8 mouse cellular contexts compared by ENCODE assay signal in the genomic region with DNA sequence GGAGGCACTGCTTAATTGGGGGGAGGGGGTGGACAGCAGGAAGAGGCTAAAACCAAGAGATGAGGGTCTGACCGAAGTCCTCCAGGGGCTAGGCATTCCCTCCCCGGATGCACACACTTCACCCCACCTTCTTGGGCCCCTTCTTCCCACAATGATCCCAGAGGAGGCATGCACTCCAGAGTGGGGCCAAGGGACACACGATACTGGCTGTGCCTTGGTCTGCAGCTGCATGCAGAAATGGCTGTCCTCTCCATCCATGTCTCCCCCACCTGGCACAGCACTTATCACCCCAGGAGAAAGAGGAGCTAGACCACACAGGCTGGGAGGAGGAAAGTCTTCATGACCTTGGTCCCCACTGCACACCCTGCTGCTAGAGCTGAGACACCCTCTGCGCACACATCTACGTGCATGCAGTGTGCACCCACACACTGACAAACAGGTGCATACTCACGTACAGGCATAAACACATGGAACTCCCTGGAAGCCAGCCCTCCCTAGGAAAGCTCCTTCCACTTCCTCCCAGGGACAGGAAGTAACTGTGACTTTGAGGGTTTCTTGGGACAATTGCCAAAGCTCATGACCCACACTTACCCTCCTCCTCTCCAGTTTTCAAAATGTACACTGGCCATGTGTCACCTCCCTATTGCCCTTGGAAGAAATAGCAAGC. TPM values are rescaled to one million over a fixed set of nuclear protein-coding genes. Genes with fewer than 3 reads are reported as not detected.
DNase-seq lines count a peak whose midpoint lies in the region; ATAC-seq and TF ChIP-seq lines count a peak whose summit lies in the region.

No protein-coding gene starts in this region.

- WGBS in heart, embryonic 11.5 days (ENCODE audit: insufficient replicate concordance): 70% methylated on average over 6 of the region's 6 CpGs
- WGBS in thymus, adult 2 months: 44% methylated on average over 6 of the region's 6 CpGs
- WGBS in limb, embryonic 15.5 days: 77% methylated on average over 6 of the region's 6 CpGs

- no peak for TF ChIP-seq CTCF in thymus, adult 2 months (IDR thresholded peaks at IDR 0.05; ENCODE audit: borderline replicate concordance, control insufficient read depth, extremely low read depth, insufficient read depth, low read length, poor library complexity)

- DNase-seq in heart, adult 11 months: peak; percentile 97
- no peak for DNase-seq in thymus, adult 2 months
- no peak for DNase-seq in thymus, adult 18-20 months
- no peak for DNase-seq in cerebellum, adult 11 months
- DNase-seq in urinary bladder, postnatal 36 days (ENCODE audit: low spot score in 2 of 2): no peak
- DNase-seq in left cerebral cortex, postnatal 10 days (ENCODE audit: extremely low spot score in 1 of 2, low spot score in 2 of 2): no peak

- no peak overlapping the region for H3K4me3 ChIP-seq in heart, embryonic 11.5 days (ENCODE audit: low read depth, low read length)
- H3K4me3 ChIP-seq in thymus, adult 2 months (ENCODE audit: control insufficient read depth, insufficient read depth, low read length): 0 out of 2 replicates have a peak overlapping the region, but pooled peaks have one; percentile 7
- H3K4me3 ChIP-seq in limb, embryonic 15.5 days: no peak overlapping the region

- H3K4me1 ChIP-seq in heart, embryonic 11.5 days (ENCODE audit: control insufficient read depth, insufficient read depth, low read length): peaks cover 9% of the 10 kb centered on the region
- peaks cover 77% of the 10 kb centered on the region for H3K4me1 ChIP-seq in thymus, adult 2 months (replicated peaks; ENCODE audit: control insufficient read depth, insufficient read depth, low read length)
- peaks cover 34% of the 10 kb centered on the region for H3K4me1 ChIP-seq in limb, embryonic 15.5 days

- no peak overlapping the region for H3K9ac ChIP-seq in heart, embryonic 11.5 days (ENCODE audit: low read depth, low read length)
- no peak overlapping the region for H3K9ac ChIP-seq in limb, embryonic 15.5 days

- no peaks in the 10 kb centered on the region for H3K9me3 ChIP-seq in heart, embryonic 11.5 days (replicated peaks; ENCODE audit: control insufficient read depth, low read length)
- H3K9me3 ChIP-seq in limb, embryonic 15.5 days: no peaks in the 10 kb centered on the region

- no peak for ATAC-seq in heart, embryonic 11.5 days (replicated peaks; ENCODE audit: insufficient number of reproducible peaks, low FRiP score, low TSS enrichment)
- ATAC-seq in limb, embryonic 15.5 days (ENCODE audit: insufficient number of reproducible peaks, low FRiP score, low TSS enrichment, low read depth): no peak

- H3K36me3 ChIP-seq in heart, embryonic 11.5 days (ENCODE audit: control insufficient read depth, insufficient read depth, low read length): no peaks in the 10 kb centered on the region
- no peaks in the 10 kb centered on the region for H3K36me3 ChIP-seq in thymus, adult 2 months (ENCODE audit: control insufficient read depth, insufficient read depth, low read length)
- H3K36me3 ChIP-seq in limb, embryonic 15.5 days: no peaks in the 10 kb centered on the region

- H3K27me3 ChIP-seq in heart, embryonic 11.5 days (ENCODE audit: control insufficient read depth, insufficient read depth, low read length): peaks cover 5% of the 10 kb centered on the region; the same call in 1 of the 2 replicates
- no peaks in the 10 kb centered on the region for H3K27me3 ChIP-seq in thymus, adult 2 months (ENCODE audit: control insufficient read depth, insufficient read depth, low read length)
- no peaks in the 10 kb centered on the region for H3K27me3 ChIP-seq in limb, embryonic 15.5 days

- intact Hi-C loops in left cerebral cortex, postnatal 10 days (cut with DNase I): no loop called here

- no peak for TF ChIP-seq POLR2A in thymus, adult 2 months (IDR thresholded peaks at IDR 0.05; ENCODE audit: control insufficient read depth, extremely low read depth, insufficient read depth, low read length, poor library complexity)

- H3K4me2 ChIP-seq in heart, embryonic 11.5 days: no peak overlapping the region
- no peak overlapping the region for H3K4me2 ChIP-seq in limb, embryonic 15.5 days

- no peak overlapping the region for H3K27ac ChIP-seq in heart, embryonic 11.5 days (ENCODE audit: low read depth, low read length)
- peak overlapping the region; percentile 72; the same call in 1 of the 2 replicates for H3K27ac ChIP-seq in thymus, adult 2 months (ENCODE audit: control insufficient read depth, insufficient read depth, low read length)
- H3K27ac ChIP-seq in limb, embryonic 15.5 days: peak overlapping the region; percentile 57

RNA-seq across cellular contexts. Expression of a gene that starts 7.7 kb away (rescaled TPM):
- polyA plus RNA-seq in heart, embryonic 11.5 days (2014; fragmentation: Nextera tagmentation; extraction: Ambion mirVana): 0.39 and 0.94 TPM in 2 replicates
- polyA plus RNA-seq in thymus, adult 2 months (2012; rRNA removed): 7.7 and 7.8 TPM in 2 replicates
- polyA plus RNA-seq in limb, embryonic 15.5 days (2015; fragmentation: Nextera tagmentation; extraction: Ambion mirVana): 2.4 and 3.3 TPM in 2 replicates
- 1 to 10 TPM in 1 of 2 experiments, not detected in 1; 1.2 TPM for total RNA-seq in left cerebral cortex, postnatal 10 days (2021)

RNA-seq across cellular contexts. Expression of a gene that starts 20.3 kb away (rescaled TPM):
- polyA plus RNA-seq in heart, embryonic 11.5 days (2014; fragmentation: Nextera tagmentation; extraction: Ambion mirVana): 1.4 and 2.0 TPM in 2 replicates
- 0.06 and 0.12 TPM in 2 replicates for polyA plus RNA-seq in thymus, adult 2 months (2012; rRNA removed)
- polyA plus RNA-seq in limb, embryonic 15.5 days (2015; fragmentation: Nextera tagmentation; extraction: Ambion mirVana): 0.96 and 1.1 TPM in 2 replicates
- total RNA-seq in left cerebral cortex, postnatal 10 days (2021): 10 to 100 TPM; 51.6 to 63.6 TPM

RNA-seq across cellular contexts. Expression of a gene that starts 31.5 kb away (rescaled TPM):
- polyA plus RNA-seq in heart, embryonic 11.5 days (2014; fragmentation: Nextera tagmentation; extraction: Ambion mirVana): 14.2 and 19.0 TPM in 2 replicates
- polyA plus RNA-seq in thymus, adult 2 months (2012; rRNA removed): 20.7 and 22.1 TPM in 2 replicates
- 11.9 and 12.9 TPM in 2 replicates for polyA plus RNA-seq in limb, embryonic 15.5 days (2015; fragmentation: Nextera tagmentation; extraction: Ambion mirVana)
- 10 to 100 TPM; 23.4 to 24.6 TPM for total RNA-seq in left cerebral cortex, postnatal 10 days (2021)
